Mouse (Mus musculus) liver, postnatal 0 days (tissue): Measurements from ENCODE around the gene Gm17581.
A peak's percentile ranks its signal among the peaks of the same experiment; 100 is the strongest.

Source experiments
- CTCF ChIP-seq: sonication (generic); IDR thresholded peaks from 2 replicates; pipeline ENCODE4 v1.5.1; 2016; ENCODE audit warnings: antibody characterized with exemption, low read depth
- EP300 ChIP-seq: IDR thresholded peaks from 2 replicates; pipeline ENCODE4 v1.6.1; 2016; ENCODE audit warnings: antibody characterized with exemption, low read depth, mild to moderate bottlenecking

GRCm38 (mm10) chr2:155742931-155743337 lies 7.3 kb upstream of the Gm17581 start:
- no peak for TF ChIP-seq CTCF
- 0 out of 2 replicates have a peak, but pooled peaks have one; percentile 9 for TF ChIP-seq EP300
